Mouse (Mus musculus) frontal cortex, postnatal 36 days (tissue): ENCODE measurements at regions not wholly inside any gene's neighbourhood (a gene's known extent, or its start where the extent isn't known, plus 50 kb on each side); places are given as distances from the start of the nearest gene placed in this dataset.

Experiments
- DNase-seq, 2 experiments: peaks; one replicate each; pipeline ENCODE4 v3.0.0; 2022; ENCODE audit warnings: low spot score in 2 of 2

GRCm38 (mm10) chr5:54178966-54179547 lies 180.8 kb downstream of the Stim2 start:
- DNase-seq = no peak

- no peak for DNase-seq
Observed at GRCm38 (mm10) chr5:54180192-54180611, 181.9 kb downstream of the Stim2 start.

- DNase-seq = no peak
Observed at GRCm38 (mm10) chr5:54180640-54181326, 182.5 kb downstream of the Stim2 start.

GRCm38 (mm10) chr5:54181327-54181863 lies 183.1 kb downstream of the Stim2 start:
- no peak for DNase-seq

GRCm38 (mm10) chr5:54182754-54183153 lies 184.5 kb downstream of the Stim2 start:
- no peak for DNase-seq

GRCm38 (mm10) chr5:54185662-54186061 lies 187.4 kb downstream of the Stim2 start:
- no peak for DNase-seq

GRCm38 (mm10) chr5:54186076-54186676 lies 187.9 kb downstream of the Stim2 start:
- no peak for DNase-seq

- DNase-seq = peak in 1 of 2 experiments; percentile 47
Observed at GRCm38 (mm10) chr5:54191688-54192087, 193.4 kb downstream of the Stim2 start.

GRCm38 (mm10) chr5:54194846-54195245 lies 196.5 kb downstream of the Stim2 start:
- no peak for DNase-seq

- DNase-seq = no peak
Observed at GRCm38 (mm10) chr5:54200032-54200431, 201.7 kb downstream of the Stim2 start.

- DNase-seq = no peak
Observed at GRCm38 (mm10) chr5:54200587-54200986, 202.3 kb downstream of the Stim2 start.

GRCm38 (mm10) chr5:54211457-54211856 lies 213.2 kb downstream of the Stim2 start:
- DNase-seq = no peak

GRCm38 (mm10) chr5:54212038-54212589 lies 213.8 kb downstream of the Stim2 start:
- DNase-seq = no peak

GRCm38 (mm10) chr5:54225031-54225430 lies 226.7 kb downstream of the Stim2 start:
- DNase-seq = no peak

- DNase-seq = peak; percentile 53
Observed at GRCm38 (mm10) chr5:54234580-54234979, 236.3 kb downstream of the Stim2 start.

- peak; percentile 72 to 85 for DNase-seq
Observed at GRCm38 (mm10) chr5:54235226-54235625, 236.9 kb downstream of the Stim2 start.

GRCm38 (mm10) chr5:54237226-54237625 lies 238.9 kb downstream of the Stim2 start:
- DNase-seq = no peak

GRCm38 (mm10) chr5:54238646-54239167 lies 240.4 kb downstream of the Stim2 start:
- DNase-seq = no peak

- peak; percentile 67 to 72 for DNase-seq
Observed at GRCm38 (mm10) chr5:54239586-54239985, 241.3 kb downstream of the Stim2 start.

GRCm38 (mm10) chr5:54241169-54241917 lies 243.0 kb downstream of the Stim2 start:
- peak; percentile 41 to 57 for DNase-seq

- DNase-seq = no peak
Observed at GRCm38 (mm10) chr5:54242126-54242525, 243.8 kb downstream of the Stim2 start.
